In genomic region chr11:86945933-86946332, GRCm38 (mm10) we compare ENCODE assay signal across 18 mouse cellular contexts. TPM values are rescaled to one million over a fixed set of nuclear protein-coding genes. Genes with fewer than 3 reads are reported as not detected.
A peak's percentile ranks its signal among the peaks of the same experiment; 100 is the strongest.
DNase-seq lines count a peak whose midpoint lies in the region; ATAC-seq lines count a peak whose summit lies in the region.
"Had no signal": no experiment of that assay in that cellular context is flagged by ENCODE, and none has a peak within 500 bp of the region (broad histone marks: within the 10 kb centered on the region; RNA-seq: fewer than 3 reads in every experiment).

No protein-coding gene starts in this region.

- peaks cover 17% of the 10 kb centered on the region for H3K36me3 ChIP-seq in heart, embryonic 11.5 days (ENCODE audit: control insufficient read depth, insufficient read depth, low read length)
- no peaks in the 10 kb centered on the region for H3K36me3 ChIP-seq in hindbrain, embryonic 11.5 days (ENCODE audit: control insufficient read depth, insufficient read depth, low read length)
- H3K36me3 ChIP-seq in hindbrain, embryonic 16.5 days (ENCODE audit: control insufficient read depth, insufficient read depth, low read length): no peaks in the 10 kb centered on the region
- H3K36me3 ChIP-seq in neural tube, embryonic 11.5 days (ENCODE audit: control insufficient read depth, insufficient read depth, low read length): no peaks in the 10 kb centered on the region; the same call in 1 of the 2 replicates
- H3K36me3 ChIP-seq: forebrain, embryonic 15.5 days; liver, embryonic 15.5 days had no signal

- 67% methylated on average over 6 of the region's 6 CpGs for WGBS in heart, embryonic 11.5 days (ENCODE audit: insufficient replicate concordance)
- 88% methylated on average over 6 of the region's 6 CpGs for WGBS in hindbrain, embryonic 11.5 days
- 76% methylated on average over 6 of the region's 6 CpGs for WGBS in hindbrain, embryonic 16.5 days
- WGBS in neural tube, embryonic 11.5 days: 83% methylated on average over 6 of the region's 6 CpGs

- peaks cover 33% of the 10 kb centered on the region for H3K4me1 ChIP-seq in heart, embryonic 11.5 days (ENCODE audit: control insufficient read depth, insufficient read depth, low read length)
- H3K4me1 ChIP-seq in hindbrain, embryonic 11.5 days (replicated peaks; ENCODE audit: control insufficient read depth, insufficient read depth, low read length): peaks cover 7% of the 10 kb centered on the region; the same call in 1 of the 2 replicates
- H3K4me1 ChIP-seq in hindbrain, embryonic 16.5 days (ENCODE audit: control insufficient read depth, insufficient read depth, low read depth, low read length): peaks cover 10% of the 10 kb centered on the region
- H3K4me1 ChIP-seq in neural tube, embryonic 11.5 days (ENCODE audit: control insufficient read depth, insufficient read depth, low read length): peaks cover 13% of the 10 kb centered on the region
- H3K4me1 ChIP-seq: liver, embryonic 15.5 days had no signal

- H3K27ac ChIP-seq in heart, embryonic 11.5 days (ENCODE audit: low read depth, low read length): peak overlapping the region; percentile 67; the same call in 1 of the 2 replicates
- peak overlapping the region; percentile 79 for H3K27ac ChIP-seq in hindbrain, embryonic 11.5 days (ENCODE audit: low read depth, low read length)
- no peak overlapping the region for H3K27ac ChIP-seq in hindbrain, embryonic 16.5 days (ENCODE audit: low read depth, low read length)
- no peak overlapping the region for H3K27ac ChIP-seq in neural tube, embryonic 11.5 days (ENCODE audit: low read depth, low read length)
- H3K27ac ChIP-seq: kidney, postnatal 0 days; limb, embryonic 15.5 days; liver, embryonic 15.5 days; macrophage; stomach, postnatal 0 days had no signal

- intact Hi-C loops in heart, postnatal 25 days (cut with DNase I): loop anchor here (2.0 kb wide), 1 partner anchor 25 kb away; no protein-coding TSS in a partner anchor

- no peak for DNase-seq in heart, postnatal 25 days (ENCODE audit: low spot score)
- DNase-seq in hindbrain, embryonic 11.5 days (ENCODE audit: low spot score): no peak
- DNase-seq in neural tube, embryonic 11.5 days (ENCODE audit: low spot score): no peak
- no peak for DNase-seq in neural tube, embryonic 10.5 days (ENCODE audit: extremely low spot score, low spot score)
- DNase-seq: gastrocnemius, postnatal 36 days; kidney, adult 18-20 months; layer of hippocampus, postnatal 36 days; right cerebral cortex, adult 18-20 months had no signal

- H3K9ac ChIP-seq in heart, embryonic 11.5 days (ENCODE audit: low read depth, low read length): no peak overlapping the region
- peak overlapping the region; percentile 0; the same call in 1 of the 2 replicates for H3K9ac ChIP-seq in hindbrain, embryonic 11.5 days (ENCODE audit: low read depth, low read length)
- H3K9ac ChIP-seq in hindbrain, embryonic 16.5 days (ENCODE audit: low read depth, low read length): no peak overlapping the region
- peak overlapping the region; percentile 27; the same call in 1 of the 2 replicates for H3K9ac ChIP-seq in neural tube, embryonic 11.5 days (ENCODE audit: low read length)
- H3K9ac ChIP-seq: forebrain, embryonic 15.5 days; limb, embryonic 15.5 days; liver, embryonic 15.5 days had no signal

- no peak overlapping the region for H3K4me2 ChIP-seq in heart, embryonic 11.5 days
- no peak overlapping the region for H3K4me2 ChIP-seq in hindbrain, embryonic 11.5 days (replicated peaks; ENCODE audit: low read depth, low read length)
- H3K4me2 ChIP-seq in hindbrain, embryonic 16.5 days (ENCODE audit: low read length): no peak overlapping the region
- H3K4me2 ChIP-seq in neural tube, embryonic 11.5 days (ENCODE audit: low read depth): no peak overlapping the region
- H3K4me2 ChIP-seq: forebrain, embryonic 15.5 days; limb, embryonic 15.5 days; liver, embryonic 15.5 days had no signal

- no peaks in the 10 kb centered on the region for H3K9me3 ChIP-seq in heart, embryonic 11.5 days (replicated peaks; ENCODE audit: control insufficient read depth, low read length)
- H3K9me3 ChIP-seq in hindbrain, embryonic 11.5 days (ENCODE audit: control insufficient read depth, low read length): no peaks in the 10 kb centered on the region
- no peaks in the 10 kb centered on the region for H3K9me3 ChIP-seq in hindbrain, embryonic 16.5 days (ENCODE audit: control insufficient read depth, low read length)
- no peaks in the 10 kb centered on the region for H3K9me3 ChIP-seq in neural tube, embryonic 11.5 days (ENCODE audit: control insufficient read depth, low read length)
- H3K9me3 ChIP-seq: forebrain, embryonic 15.5 days; limb, embryonic 15.5 days; liver, embryonic 15.5 days had no signal

- H3K27me3 ChIP-seq in heart, embryonic 11.5 days (ENCODE audit: control insufficient read depth, insufficient read depth, low read length): no peaks in the 10 kb centered on the region
- H3K27me3 ChIP-seq in hindbrain, embryonic 11.5 days (ENCODE audit: control insufficient read depth, insufficient read depth, low read length): no peaks in the 10 kb centered on the region
- H3K27me3 ChIP-seq in hindbrain, embryonic 16.5 days (replicated peaks; ENCODE audit: control insufficient read depth, insufficient read depth, low read length): no peaks in the 10 kb centered on the region
- H3K27me3 ChIP-seq in neural tube, embryonic 11.5 days (ENCODE audit: control insufficient read depth, insufficient read depth, low read length): no peaks in the 10 kb centered on the region
- H3K27me3 ChIP-seq: forebrain, embryonic 15.5 days; limb, embryonic 15.5 days; liver, embryonic 15.5 days had no signal

- no peak overlapping the region for H3K4me3 ChIP-seq in heart, embryonic 11.5 days (ENCODE audit: low read depth, low read length)
- H3K4me3 ChIP-seq in hindbrain, embryonic 11.5 days (ENCODE audit: low read depth, low read length): no peak overlapping the region
- H3K4me3 ChIP-seq in hindbrain, embryonic 16.5 days (ENCODE audit: low read length): no peak overlapping the region
- no peak overlapping the region for H3K4me3 ChIP-seq in neural tube, embryonic 11.5 days (ENCODE audit: low read depth, low read length)
- H3K4me3 ChIP-seq: forebrain, embryonic 15.5 days; limb, embryonic 15.5 days; liver, embryonic 15.5 days had no signal

- ATAC-seq in heart, embryonic 11.5 days (replicated peaks; ENCODE audit: insufficient number of reproducible peaks, low FRiP score, low TSS enrichment): no peak
- no peak for ATAC-seq in hindbrain, embryonic 11.5 days (ENCODE audit: low FRiP score)
- no peak for ATAC-seq in hindbrain, embryonic 16.5 days
- ATAC-seq in neural tube, embryonic 11.5 days (ENCODE audit: insufficient read depth, low FRiP score, low TSS enrichment): no peak
- no peak for ATAC-seq in megakaryocyte, adult 5-6 weeks (ENCODE audit: poor library complexity, severe bottlenecking)
- ATAC-seq: forebrain, embryonic 15.5 days; midbrain, embryonic 16.5 days had no signal

RNA-seq across cellular contexts. Expression of gene Ypel2, which starts 47.6 kb away (rescaled TPM):
- 16.8 and 23.9 TPM in 2 replicates for polyA plus RNA-seq in heart, embryonic 11.5 days (2014; fragmentation: Nextera tagmentation; extraction: Ambion mirVana)
- total RNA-seq in heart, postnatal 25 days (2021): 10 to 100 TPM; 16.2 to 35.4 TPM
- 6.8 and 7.3 TPM in 2 replicates for polyA plus RNA-seq in hindbrain, embryonic 11.5 days (2014; fragmentation: Nextera tagmentation; extraction: Ambion mirVana)
- polyA plus RNA-seq in hindbrain, embryonic 16.5 days (2015; fragmentation: Nextera tagmentation; extraction: Ambion mirVana): 4.0 and 4.1 TPM in 2 replicates
- polyA plus RNA-seq in neural tube, embryonic 11.5 days (2014; fragmentation: Nextera tagmentation; extraction: Ambion mirVana): 6.1 and 7.0 TPM in 2 replicates
- total RNA-seq in megakaryocyte, adult 5-6 weeks (2015): 6.7 and 7.5 TPM in 2 replicates
- 5.6 and 6.9 TPM in 2 replicates for total RNA-seq in megakaryocyte, adult 5-6 weeks (2017)

Comparison
In these comparisons a context has a peak if more than half of its experiments do, and no peak if none do; other contexts are left out.
1. H3K27ac ChIP-seq: peak in heart, embryonic 11.5 days (single experiment) and hindbrain, embryonic 11.5 days (single experiment); none in hindbrain, embryonic 16.5 days (single experiment) and neural tube, embryonic 11.5 days (single experiment).
2. H3K9ac ChIP-seq: peak in hindbrain, embryonic 11.5 days (single experiment) and neural tube, embryonic 11.5 days (single experiment); none in heart, embryonic 11.5 days (single experiment) and hindbrain, embryonic 16.5 days (single experiment).